Mouse (Mus musculus) C2C12 (cell line): ENCODE data around the gene Olfr1019.

Experiments used
- CEBPB ChIP-seq: IDR thresholded peaks from one replicate; pipeline ENCODE4 v1.6.1; 2011; ENCODE audit warnings: low read depth, mild to moderate bottlenecking, control low read depth, moderate library complexity
- CTCF ChIP-seq: IDR thresholded peaks from one replicate; pipeline ENCODE4 v1.5.1; 2011; ENCODE audit not compliant: control insufficient read depth, insufficient read depth, insufficient read length
- FOSL1 ChIP-seq: IDR thresholded peaks from one replicate; pipeline ENCODE4 v1.8.0; 2011; ENCODE audit warnings: mild to moderate bottlenecking, low read length; ENCODE audit not compliant: poor library complexity, insufficient read depth, severe bottlenecking
- MAX ChIP-seq: IDR thresholded peaks from one replicate; pipeline ENCODE4 v1.6.1; 2011; ENCODE audit warnings: mild to moderate bottlenecking, control low read depth
- USF1 ChIP-seq: IDR thresholded peaks from one replicate; pipeline ENCODE4 v1.6.1; 2011; ENCODE audit warnings: low read depth, mild to moderate bottlenecking, control low read depth, moderate library complexity

- TF ChIP-seq CTCF (no peak), CEBPB (no peak), USF1 (no peak), MAX (no peak), FOSL1 (no peak)
These were observed 1.4 kb upstream of the Olfr1019 start, which contains the start of gene Olfr1020 for GRCm38 (mm10) chr2:85846730-85847129.
